Mouse (Mus musculus) ES-Bruce4 (cell line): ENCODE data around the gene Olfr1044. TPM values are rescaled to one million over a fixed set of nuclear protein-coding genes. Genes with fewer than 3 reads are reported as not detected.

Source experiments
- H3K27ac ChIP-seq: 2 replicates; pipeline ENCODE4 v1.5.1; 2012; ENCODE audit warnings: low read length, inconsistent platforms; ENCODE audit not compliant: insufficient read depth
- H3K27me3 ChIP-seq: 2 replicates; pipeline ENCODE4 v1.6.1; 2012; ENCODE audit warnings: mild to moderate bottlenecking, low read length, inconsistent platforms; ENCODE audit not compliant: control insufficient read depth, poor library complexity, insufficient read depth, severe bottlenecking
- H3K36me3 ChIP-seq: 2 replicates; pipeline ENCODE4 v1.6.1; 2012; ENCODE audit warnings: inconsistent platforms, mild to moderate bottlenecking, low read length, moderate library complexity; ENCODE audit not compliant: control insufficient read depth, poor library complexity, insufficient read depth, severe bottlenecking
- H3K4me1 ChIP-seq: one replicate; pipeline ENCODE4 v1.8.1; 2011; ENCODE audit warnings: low read length; ENCODE audit not compliant: control insufficient read depth, insufficient read depth
- H3K4me3 ChIP-seq: 2 replicates; pipeline ENCODE4 v1.5.1; 2011; ENCODE audit warnings: low read depth, mild to moderate bottlenecking, low read length
- H3K9ac ChIP-seq: 2 replicates; pipeline ENCODE4 v1.6.1; 2012; ENCODE audit warnings: low read depth, mild to moderate bottlenecking, inconsistent platforms; ENCODE audit not compliant: poor library complexity, severe bottlenecking
- H3K9me3 ChIP-seq: replicated peaks from 2 replicates; pipeline ENCODE4 v1.6.1; 2012; ENCODE audit warnings: mild to moderate bottlenecking, low read length, inconsistent platforms; ENCODE audit not compliant: control insufficient read depth, poor library complexity, insufficient read depth, severe bottlenecking
- CTCF ChIP-seq: IDR thresholded peaks from one replicate; pipeline ENCODE4 v1.8.1; 2011; ENCODE audit warnings: low read depth, low read length
- EP300 ChIP-seq: IDR thresholded peaks from 2 replicates; pipeline ENCODE4 v1.6.1; 2011; ENCODE audit warnings: low read depth, low read length; ENCODE audit not compliant: insufficient read depth
- POLR2A ChIP-seq: IDR thresholded peaks from one replicate; pipeline ENCODE4 v1.8.1; 2011; ENCODE audit warnings: low read length; ENCODE audit not compliant: insufficient read depth
- polyA plus RNA-seq: library from polyadenylated mRNA; stranded (reverse); fragments of >200 nt; gene quantifications from 2 replicates; pipeline ENCODE4 v1.2.4, GENCODE M21; 2011; ENCODE audit warnings: low read depth; ENCODE audit not compliant: missing spikeins, insufficient read depth, insufficient read length

Olfr1044 gene
- polyA plus RNA-seq, 1 experiment, result not detected

DNA sequence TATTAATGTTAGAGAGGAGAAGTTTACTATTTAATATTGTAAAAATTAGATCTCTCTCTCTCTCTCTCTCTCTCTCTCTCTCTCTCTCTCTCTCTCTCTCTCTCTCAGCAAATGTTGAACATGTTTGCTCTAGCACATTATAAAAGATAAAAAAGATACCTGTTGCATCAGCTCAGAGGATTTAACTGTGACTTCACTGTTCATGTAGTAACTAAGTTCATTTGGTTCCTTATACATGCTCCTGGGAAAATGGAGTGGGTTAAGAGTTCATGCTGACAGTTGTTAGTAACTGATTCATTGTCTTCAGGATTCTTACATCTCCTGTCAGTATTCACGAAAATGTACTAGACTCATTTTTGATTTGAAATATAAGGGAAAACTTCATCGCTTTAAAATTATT, 10.2 kb downstream of the Olfr1044 start, which contains the start of gene Olfr1043:
Olfr1043 (minus strand) TSS at position 101 of the 400 bp plus-strand sequence.
- Histone ChIP-seq H3K4me1 (no peaks in the 10 kb centered on the region), H3K9me3 (no peaks in the 10 kb centered on the region), H3K4me3 (no peak within 1 kb of the TSS), H3K36me3 (no peaks in the 10 kb centered on the region), H3K27me3 (no peaks in the 10 kb centered on the region), H3K27ac (no peak within 1 kb of the TSS), H3K9ac (no peak within 1 kb of the TSS)
- no peak for TF ChIP-seq CTCF

GRCm38 (mm10) chr2:86161738-86162137, 15.9 kb downstream of the Olfr1044 start, which contains the start of gene Olfr1042:
Olfr1042 (minus strand) TSS chr2:86161838.
- Histone ChIP-seq H3K27ac (no peak within 1 kb of the TSS), H3K4me1 (no peaks in the 10 kb centered on the region), H3K4me3 (no peak within 1 kb of the TSS), H3K9me3 (no peaks in the 10 kb centered on the region), H3K9ac (no peak within 1 kb of the TSS), H3K36me3 (no peaks in the 10 kb centered on the region), H3K27me3 (no peaks in the 10 kb centered on the region)
- TF ChIP-seq CTCF, result no peak
- TF ChIP-seq EP300, result no peak
- no peak for TF ChIP-seq POLR2A

DNA sequence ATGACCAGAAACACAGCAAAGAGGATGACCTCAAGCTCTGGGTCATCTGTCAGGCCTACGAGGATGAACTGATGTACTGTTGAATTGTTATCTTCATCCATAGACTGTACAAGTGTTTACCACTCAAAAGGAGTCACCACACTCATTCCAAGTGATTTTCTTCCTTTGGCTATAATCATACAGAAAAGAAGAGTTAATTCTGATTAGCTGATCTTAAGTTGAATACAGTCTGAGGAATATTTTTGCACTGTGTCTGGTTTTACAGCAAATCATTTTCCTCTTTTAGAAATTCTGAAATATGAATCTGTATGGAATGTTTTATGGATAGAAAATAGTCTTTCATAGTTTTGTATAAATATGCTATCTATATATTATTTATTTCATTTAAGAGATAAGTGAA, 31.0 kb downstream of the Olfr1044 start, which contains the start of gene Olfr1040:
Olfr1040 (minus strand) TSS at position 101 of the 400 bp plus-strand sequence.
- Histone ChIP-seq H3K9me3 (no peaks in the 10 kb centered on the region), H3K4me1 (no peaks in the 10 kb centered on the region), H3K4me3 (no peak within 1 kb of the TSS), H3K36me3 (no peaks in the 10 kb centered on the region), H3K9ac (no peak within 1 kb of the TSS), H3K27ac (no peak within 1 kb of the TSS), H3K27me3 (no peaks in the 10 kb centered on the region)
- TF ChIP-seq POLR2A, result no peak
- no peak for TF ChIP-seq EP300

DNA sequence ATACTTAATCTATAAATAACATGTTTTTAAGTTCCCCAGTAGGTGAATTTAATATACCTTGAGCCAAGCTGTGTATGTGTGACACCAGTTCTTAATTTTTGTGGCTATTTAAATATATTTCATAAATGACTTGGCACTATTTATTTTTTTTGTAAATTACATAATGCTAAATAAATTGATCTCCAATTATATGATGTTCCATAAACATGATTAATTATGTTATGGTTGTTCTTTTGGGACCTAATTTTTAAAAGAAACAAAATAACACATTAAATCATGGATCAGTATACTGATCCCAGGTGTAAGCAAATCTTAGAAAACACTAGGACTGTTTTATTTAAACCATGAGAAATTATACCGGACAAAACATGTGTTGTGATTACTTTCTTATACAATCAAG, 41.8 kb downstream of the Olfr1044 start, which contains the start of gene Olfr1039:
Olfr1039 (minus strand) TSS at position 101 of the 400 bp plus-strand sequence.
- H3K4me3 ChIP-seq, result no peak within 1 kb of the TSS
- no peaks in the 10 kb centered on the region for H3K36me3 ChIP-seq
- no peak within 1 kb of the TSS for H3K9ac ChIP-seq
- no peaks in the 10 kb centered on the region for H3K4me1 ChIP-seq
- H3K27me3 ChIP-seq, result no peaks in the 10 kb centered on the region
- H3K9me3 ChIP-seq, result no peaks in the 10 kb centered on the region
- no peak within 1 kb of the TSS for H3K27ac ChIP-seq
- TF ChIP-seq CTCF (no peak), EP300 (no peak), POLR2A (no peak)

Other genes with a start within 250 kb of the Olfr1044 start
- not detected in 2 replicates for gene Olfr1028, start 227.4 kb downstream of the Olfr1044 start, polyA plus RNA-seq
- not detected in 2 replicates for gene Olfr1029, start 203.9 kb downstream of the Olfr1044 start, polyA plus RNA-seq
- gene Olfr1030, start 198.5 kb downstream of the Olfr1044 start, polyA plus RNA-seq, result not detected in 2 replicates
- not detected in 2 replicates for gene Olfr1031, start 187.5 kb downstream of the Olfr1044 start, polyA plus RNA-seq
- not detected in 2 replicates for gene Olfr1032, start 172.3 kb downstream of the Olfr1044 start, polyA plus RNA-seq
- not detected in 2 replicates for gene Olfr1033, start 157.2 kb downstream of the Olfr1044 start, polyA plus RNA-seq
- not detected in 2 replicates for gene Olfr1034, start 132.0 kb downstream of the Olfr1044 start, polyA plus RNA-seq
- not detected in 2 replicates for gene Olfr1036, start 103.8 kb downstream of the Olfr1044 start, polyA plus RNA-seq
- not detected in 2 replicates for gene Olfr1037, start 90.4 kb downstream of the Olfr1044 start, polyA plus RNA-seq
- not detected in 2 replicates for gene Olfr1039, start 41.9 kb downstream of the Olfr1044 start, polyA plus RNA-seq
- gene Olfr1040, start 31.1 kb downstream of the Olfr1044 start, polyA plus RNA-seq, result not detected in 2 replicates
- gene Olfr1042, start 16.0 kb downstream of the Olfr1044 start, polyA plus RNA-seq, result not detected in 2 replicates
- not detected in 2 replicates for gene Olfr1043, start 10.3 kb downstream of the Olfr1044 start, polyA plus RNA-seq
- not detected in 2 replicates for gene Olfr52, start 7.9 kb upstream of the Olfr1044 start, polyA plus RNA-seq
- gene Olfr1045, start 25.2 kb upstream of the Olfr1044 start, polyA plus RNA-seq, result not detected in 2 replicates
- gene Olfr1046, start 41.5 kb upstream of the Olfr1044 start, polyA plus RNA-seq, result not detected in 2 replicates
- gene Olfr1047, start 53.6 kb upstream of the Olfr1044 start, polyA plus RNA-seq, result not detected in 2 replicates
- gene Olfr1048, start 62.5 kb upstream of the Olfr1044 start, polyA plus RNA-seq, result not detected in 2 replicates
- not detected in 2 replicates for gene Olfr1049, start 80.5 kb upstream of the Olfr1044 start, polyA plus RNA-seq
- not detected in 2 replicates for gene Olfr1051, start 101.3 kb upstream of the Olfr1044 start, polyA plus RNA-seq
- gene Olfr1052, start 114.6 kb upstream of the Olfr1044 start, polyA plus RNA-seq, result not detected in 2 replicates
- not detected in 2 replicates for gene Olfr1053, start 137.5 kb upstream of the Olfr1044 start, polyA plus RNA-seq
- not detected in 2 replicates for gene Olfr1054, start 157.6 kb upstream of the Olfr1044 start, polyA plus RNA-seq
- not detected in 2 replicates for gene Olfr1055, start 172.5 kb upstream of the Olfr1044 start, polyA plus RNA-seq
- not detected in 2 replicates for gene Olfr1056, start 184.6 kb upstream of the Olfr1044 start, polyA plus RNA-seq
- not detected in 2 replicates for gene Olfr1057, start 200.6 kb upstream of the Olfr1044 start, polyA plus RNA-seq
- gene Olfr1058, start 210.7 kb upstream of the Olfr1044 start, polyA plus RNA-seq, result not detected in 2 replicates
- not detected in 2 replicates for gene Olfr1061, start 236.2 kb upstream of the Olfr1044 start, polyA plus RNA-seq
- not detected in 2 replicates for gene Olfr1062, start 248.9 kb upstream of the Olfr1044 start, polyA plus RNA-seq